In genomic region chr2:140896396-140897082, GRCm38 (mm10) we compare ENCODE assay signal across 20 mouse cellular contexts.
DNase-seq lines count a peak whose midpoint lies in the region; ATAC-seq and TF ChIP-seq lines count a peak whose summit lies in the region.
"Had no signal": no experiment of that assay in that cellular context is flagged by ENCODE, and none has a peak within 500 bp of the region (broad histone marks: within the 10 kb centered on the region; RNA-seq: fewer than 3 reads in every experiment).

No protein-coding gene starts in this region.

- peak; percentile 2 to 3 for DNase-seq in kidney, adult 8-10 months
- DNase-seq in cerebellum, adult 11 months: no peak
- DNase-seq in lung, postnatal 4 days: no peak
- DNase-seq: adrenal gland, adult 2 months; adrenal gland, postnatal 25 days; cerebellum, adult 2 months; cerebellum, postnatal 10 days; embryo, embryonic 11 days; gastrocnemius, adult 2 months; gastrocnemius, postnatal 25 days; heart, postnatal 10 days; heart, postnatal 4 days had no signal

- H3K27ac ChIP-seq in kidney, embryonic 14.5 days (ENCODE audit: low read depth, low read length): no peak overlapping the region
- peak overlapping the region; percentile 48 for H3K27ac ChIP-seq in intestine, embryonic 15.5 days
- no peak overlapping the region; the same call in 1 of the 2 replicates for H3K27ac ChIP-seq in intestine, postnatal 0 days (ENCODE audit: low read depth, low read length)
- H3K27ac ChIP-seq: embryonic facial prominence, embryonic 15.5 days; forebrain, embryonic 10.5 days; gastrocnemius, adult 2 months; hindbrain, embryonic 13.5 days had no signal

- H3K36me3 ChIP-seq in kidney, embryonic 14.5 days (ENCODE audit: control insufficient read depth, insufficient read depth, low read length): no peaks in the 10 kb centered on the region
- H3K36me3 ChIP-seq in intestine, embryonic 15.5 days: no peaks in the 10 kb centered on the region
- no peaks in the 10 kb centered on the region for H3K36me3 ChIP-seq in intestine, postnatal 0 days (ENCODE audit: control insufficient read depth, insufficient read depth)
- H3K36me3 ChIP-seq: embryonic facial prominence, embryonic 15.5 days; forebrain, embryonic 10.5 days; hindbrain, embryonic 13.5 days had no signal

- 77% methylated on average over 3 of the region's 3 CpGs for WGBS in kidney, embryonic 14.5 days
- WGBS in intestine, embryonic 15.5 days: 54% methylated on average over 3 of the region's 3 CpGs
- WGBS in intestine, postnatal 0 days: 36% methylated on average over 3 of the region's 3 CpGs

- no peak overlapping the region for H3K4me3 ChIP-seq in kidney, embryonic 14.5 days (ENCODE audit: low read length)
- no peak overlapping the region for H3K4me3 ChIP-seq in intestine, embryonic 15.5 days (replicated peaks)
- no peak overlapping the region for H3K4me3 ChIP-seq in intestine, postnatal 0 days (ENCODE audit: low read depth, low read length)
- H3K4me3 ChIP-seq: embryonic facial prominence, embryonic 15.5 days; erythroblast, embryonic 14.5 days; forebrain, embryonic 10.5 days; gastrocnemius, adult 2 months; hindbrain, embryonic 13.5 days had no signal

- H3K4me1 ChIP-seq in kidney, embryonic 14.5 days (ENCODE audit: control insufficient read depth, insufficient read depth, low read length): no peaks in the 10 kb centered on the region
- H3K4me1 ChIP-seq in intestine, embryonic 15.5 days (replicated peaks): no peaks in the 10 kb centered on the region
- no peaks in the 10 kb centered on the region for H3K4me1 ChIP-seq in intestine, postnatal 0 days (replicated peaks; ENCODE audit: control insufficient read depth, insufficient read depth, low read length)
- H3K4me1 ChIP-seq: embryonic facial prominence, embryonic 15.5 days; forebrain, embryonic 10.5 days; hindbrain, embryonic 13.5 days had no signal

- no peaks in the 10 kb centered on the region for H3K27me3 ChIP-seq in kidney, embryonic 14.5 days (ENCODE audit: control insufficient read depth, insufficient read depth, low read length)
- no peaks in the 10 kb centered on the region for H3K27me3 ChIP-seq in intestine, embryonic 15.5 days (replicated peaks)
- H3K27me3 ChIP-seq in intestine, postnatal 0 days (replicated peaks; ENCODE audit: control insufficient read depth, insufficient read depth, low read length): no peaks in the 10 kb centered on the region
- H3K27me3 ChIP-seq: embryonic facial prominence, embryonic 15.5 days; hindbrain, embryonic 13.5 days had no signal

- TF ChIP-seq CTCF in intestine, postnatal 0 days (IDR thresholded peaks at IDR 0.05; ENCODE audit: low read depth): no peak

- ATAC-seq in kidney, embryonic 14.5 days (ENCODE audit: low FRiP score, low TSS enrichment): no peak
- ATAC-seq in intestine, embryonic 15.5 days: peak; percentile 91
- ATAC-seq in intestine, postnatal 0 days: peak; percentile 93
- ATAC-seq: forebrain, embryonic 14.5 days had no signal

- no peaks in the 10 kb centered on the region for H3K9me3 ChIP-seq in kidney, embryonic 14.5 days (ENCODE audit: control insufficient read depth, low read length)
- no peaks in the 10 kb centered on the region for H3K9me3 ChIP-seq in intestine, embryonic 15.5 days
- H3K9me3 ChIP-seq in intestine, postnatal 0 days (ENCODE audit: control insufficient read depth): no peaks in the 10 kb centered on the region
- H3K9me3 ChIP-seq: embryonic facial prominence, embryonic 15.5 days; forebrain, embryonic 10.5 days; hindbrain, embryonic 13.5 days had no signal

- no peak overlapping the region for H3K4me2 ChIP-seq in kidney, embryonic 14.5 days (replicated peaks; ENCODE audit: low read depth, low read length)
- H3K4me2 ChIP-seq in intestine, embryonic 15.5 days (replicated peaks): no peak overlapping the region
- H3K4me2 ChIP-seq in intestine, postnatal 0 days (replicated peaks; ENCODE audit: low read depth): no peak overlapping the region; the same call in 1 of the 2 replicates
- H3K4me2 ChIP-seq: embryonic facial prominence, embryonic 15.5 days; hindbrain, embryonic 13.5 days had no signal

- no peak overlapping the region for H3K9ac ChIP-seq in kidney, embryonic 14.5 days (ENCODE audit: low read depth, low read length)
- H3K9ac ChIP-seq in intestine, embryonic 15.5 days: no peak overlapping the region
- H3K9ac ChIP-seq in intestine, postnatal 0 days (ENCODE audit: low read depth, low read length): no peak overlapping the region
- H3K9ac ChIP-seq: embryonic facial prominence, embryonic 15.5 days; hindbrain, embryonic 13.5 days had no signal

Comparison
In these comparisons a context has a peak if more than half of its experiments do, and no peak if none do; other contexts are left out.
1. DNase-seq: peak in kidney, adult 8-10 months (2 of 2); none in cerebellum, adult 11 months (single experiment) and lung, postnatal 4 days (0 of 2).